Mouse (Mus musculus): ENCODE measurements around the gene Gm813. TPM values are rescaled to one million over a fixed set of nuclear protein-coding genes. Genes with fewer than 3 reads are reported as not detected.

Gm813 gene
- polyA plus RNA-seq, 1 experiment from 2014 or later, result not detected

DNA sequence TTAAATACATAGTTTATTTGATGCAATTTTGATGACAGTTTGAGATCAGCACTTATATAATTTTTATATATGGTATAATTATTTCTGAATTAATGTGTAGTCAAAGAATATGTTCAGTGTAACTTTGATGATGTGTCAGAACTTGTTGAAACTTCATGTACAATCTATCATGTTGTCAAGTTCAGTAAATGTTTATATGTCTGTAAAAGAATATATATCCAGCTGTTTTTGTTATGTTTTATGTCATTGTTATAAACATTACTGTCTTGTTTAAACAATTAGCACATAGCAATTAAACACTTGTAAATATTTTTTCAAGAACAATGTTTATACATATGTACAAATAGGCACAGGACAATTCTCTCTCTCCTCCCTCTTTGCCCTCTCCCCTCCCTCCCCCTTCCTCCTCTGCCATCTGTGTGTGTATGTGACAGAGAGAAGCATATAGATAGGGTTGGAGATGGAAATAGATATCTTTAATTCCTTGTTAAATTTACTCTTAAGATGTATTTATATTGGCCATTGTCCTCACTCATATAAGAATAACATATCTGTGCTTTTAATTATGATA, 46.0 kb downstream of the Gm813 start:
- Histone ChIP-seq H3K4me3 (replicated peaks; ENCODE audit: low read length) (no peak overlapping the region), H3K36me3 (ENCODE audit: control insufficient read depth, insufficient read depth) (no peaks in the 10 kb centered on the region), H3K4me2 (ENCODE audit: low read length) (no peak overlapping the region), H3K4me1 (replicated peaks; ENCODE audit: control insufficient read depth, insufficient read depth, low read length) (no peaks in the 10 kb centered on the region), H3K9me3 (ENCODE audit: control insufficient read depth, low read length) (no peaks in the 10 kb centered on the region), H3K9ac (replicated peaks; ENCODE audit: low read depth, low read length) (no peak overlapping the region), H3K27me3 (replicated peaks; ENCODE audit: control insufficient read depth, insufficient read depth, low read length) (no peaks in the 10 kb centered on the region), H3K27ac (ENCODE audit: low read length) (no peak overlapping the region)
- ATAC-seq, result no peak

Other genes starting within 250 kb of the Gm813 start
- 4.0 and 4.4 TPM in 2 replicates for gene Dcbld2, start 208.5 kb downstream of the Gm813 start, polyA plus RNA-seq (2015; fragmentation: Nextera tagmentation; extraction: Ambion mirVana)
- gene St3gal6, start 92.7 kb downstream of the Gm813 start, polyA plus RNA-seq (2015; fragmentation: Nextera tagmentation; extraction: Ambion mirVana), result 6.7 and 8.0 TPM in 2 replicates
- not detected in 2 replicates for gene E330017A01Rik, start 21.8 kb upstream of the Gm813 start, polyA plus RNA-seq (2015; fragmentation: Nextera tagmentation; extraction: Ambion mirVana)
- 8.5 and 11.1 TPM in 2 replicates for gene Cpox, start 53.3 kb upstream of the Gm813 start, polyA plus RNA-seq (2015; fragmentation: Nextera tagmentation; extraction: Ambion mirVana)
- not detected in 2 replicates for gene Gpr15, start 102.1 kb upstream of the Gm813 start, polyA plus RNA-seq (2015; fragmentation: Nextera tagmentation; extraction: Ambion mirVana)
- gene Cldnd1, start 110.9 kb upstream of the Gm813 start, polyA plus RNA-seq (2015; fragmentation: Nextera tagmentation; extraction: Ambion mirVana), result 118 and 119 TPM in 2 replicates
- not detected in 2 replicates for gene Olfr172, start 146.2 kb upstream of the Gm813 start, polyA plus RNA-seq (2015; fragmentation: Nextera tagmentation; extraction: Ambion mirVana)
- not detected in 2 replicates for gene Olfr173, start 183.3 kb upstream of the Gm813 start, polyA plus RNA-seq (2015; fragmentation: Nextera tagmentation; extraction: Ambion mirVana)
- not detected in 2 replicates for gene Olfr175-ps1, start 209.8 kb upstream of the Gm813 start, polyA plus RNA-seq (2015; fragmentation: Nextera tagmentation; extraction: Ambion mirVana)